Mouse (Mus musculus) myocyte (in vitro differentiated cells): Measurements from ENCODE around the gene Mcpt2. TPM values are rescaled to one million over a fixed set of nuclear protein-coding genes. Genes with fewer than 3 reads are reported as not detected.

ENCODE experiments used
- H3K27me3 ChIP-seq: one replicate; pipeline ENCODE4 v1.6.1; 2011; ENCODE audit not compliant: control insufficient read depth, insufficient read depth, insufficient read length
- H3K36me3 ChIP-seq: one replicate; pipeline ENCODE4 v1.6.1; 2011; ENCODE audit not compliant: control insufficient read depth, insufficient read depth
- H3K4me2 ChIP-seq: one replicate; pipeline ENCODE4 v1.6.1; 2011; ENCODE audit warnings: low read depth, control low read depth
- H3K4me3 ChIP-seq: one replicate; pipeline ENCODE4 v1.5.1; 2011; ENCODE audit warnings: mild to moderate bottlenecking, control low read depth, moderate library complexity
- H3K79me2 ChIP-seq: one replicate; pipeline ENCODE4 v1.6.1; 2011; ENCODE audit not compliant: control insufficient read depth, insufficient read depth
- H3ac ChIP-seq: one replicate; pipeline ENCODE4 v1.6.1; 2011; ENCODE audit not compliant: control insufficient read depth, insufficient read length
- CEBPB ChIP-seq: IDR thresholded peaks from 2 replicates; pipeline ENCODE4 v1.6.1; 2011; ENCODE audit warnings: mild to moderate bottlenecking, moderate library complexity; ENCODE audit not compliant: poor library complexity, insufficient read depth, severe bottlenecking
- E2F4 ChIP-seq: IDR thresholded peaks from one replicate; pipeline ENCODE4 v1.6.1; 2011; ENCODE audit warnings: mild to moderate bottlenecking, control low read depth, moderate library complexity; ENCODE audit not compliant: insufficient read depth
- MAX ChIP-seq: IDR thresholded peaks from one replicate; pipeline ENCODE4 v1.6.1; 2011; ENCODE audit warnings: low read depth, mild to moderate bottlenecking, control low read depth
- MYOD1 ChIP-seq, 3 experiments: IDR thresholded peaks; one replicate each; pipeline ENCODE4 v1.6.1; 2011; ENCODE audit warnings: control low read depth in 2 of 3, low read depth in 2 of 3, mild to moderate bottlenecking in 2 of 3, moderate library complexity in 1 of 3; ENCODE audit not compliant: insufficient read length in 2 of 3, control insufficient read depth in 1 of 3
- MYOG ChIP-seq, 3 experiments: IDR thresholded peaks; one replicate each; pipeline ENCODE4 v1.6.1; 2011; ENCODE audit warnings: control low read depth in 2 of 3, low read depth in 2 of 3, mild to moderate bottlenecking in 2 of 3; ENCODE audit not compliant: insufficient read length in 2 of 3, control insufficient read depth in 1 of 3, insufficient read depth in 1 of 3
- POLR2A ChIP-seq: IDR thresholded peaks from one replicate; pipeline ENCODE4 v1.6.1; 2011; ENCODE audit warnings: low read depth, mild to moderate bottlenecking, control low read depth, moderate library complexity; ENCODE audit not compliant: insufficient read length
- POLR2AphosphoS2 ChIP-seq: IDR thresholded peaks from one replicate; pipeline ENCODE4 v1.6.1; 2011; ENCODE audit warnings: low read depth, control low read depth; ENCODE audit not compliant: insufficient read length
- REST ChIP-seq: IDR thresholded peaks from one replicate; pipeline ENCODE4 v1.6.1; 2011; ENCODE audit warnings: mild to moderate bottlenecking, control low read depth, moderate library complexity; ENCODE audit not compliant: insufficient read depth, insufficient read length
- SRF ChIP-seq: IDR thresholded peaks from one replicate; pipeline ENCODE4 v1.6.1; 2011; ENCODE audit warnings: low read depth; ENCODE audit not compliant: control insufficient read depth, insufficient read length
- TCF12 ChIP-seq: IDR thresholded peaks from one replicate; pipeline ENCODE4 v1.6.1; 2011; ENCODE audit warnings: mild to moderate bottlenecking, control low read depth; ENCODE audit not compliant: poor library complexity, insufficient read depth, severe bottlenecking
- TCF3 ChIP-seq: IDR thresholded peaks from one replicate; pipeline ENCODE4 v1.6.1; 2011; ENCODE audit warnings: low read depth, control low read depth; ENCODE audit not compliant: insufficient read length
- USF1 ChIP-seq: IDR thresholded peaks from one replicate; pipeline ENCODE4 v1.6.1; 2011; ENCODE audit warnings: low read depth, mild to moderate bottlenecking, control low read depth, moderate library complexity
- polyA plus RNA-seq: library from polyadenylated mRNA; unstranded; fragments of >200 nt; fragmentation: generic; extraction: Trizol; gene quantifications from one replicate; pipeline ENCODE4 v1.2.1, GENCODE M21; 2012; ENCODE audit warnings: missing spikeins

The Mcpt2 gene
- polyA plus RNA-seq, 1 experiment: not detected

DNA sequence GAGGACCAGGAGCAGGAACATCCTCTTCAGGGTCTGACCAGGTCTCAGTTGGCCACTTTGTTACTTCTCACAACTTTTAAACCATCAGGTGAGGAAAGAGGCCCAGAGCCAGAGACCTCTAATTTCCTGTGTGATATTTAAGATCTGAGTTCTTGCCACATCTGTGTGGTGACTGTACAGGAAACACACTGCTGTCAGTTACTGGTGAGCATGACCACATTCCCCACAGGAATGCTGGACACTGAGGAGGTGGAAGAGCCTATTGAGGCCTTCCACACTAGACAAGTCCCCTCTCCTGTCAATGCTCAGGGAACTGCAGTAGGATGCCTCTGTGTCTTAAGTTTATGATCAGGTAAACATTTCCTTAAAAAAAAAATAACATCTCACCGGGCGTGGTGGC is 43.3 kb downstream of the Mcpt2 start, which contains the start of gene Mcpt8:
Gene Mcpt8, minus strand, starts transcription at position 107 of the 400 bp plus-strand sequence.
- H3K27me3 ChIP-seq: no peaks in the 10 kb centered on the region
- no peak for TF ChIP-seq POLR2A
- 0 out of 2 replicates have a peak, but pooled peaks have one; percentile 45 for TF ChIP-seq CEBPB
- no peak within 1 kb of the TSS for H3K4me2 ChIP-seq
- no peaks in the 10 kb centered on the region for H3K36me3 ChIP-seq
- no peak within 1 kb of the TSS for H3K4me3 ChIP-seq
- H3K79me2 ChIP-seq: no peaks in the 10 kb centered on the region
- H3ac ChIP-seq: no peak within 1 kb of the TSS

GRCm38 (mm10) chr14:56086711-56087110 is 44.9 kb downstream of the Mcpt2 start:
- TF ChIP-seq POLR2A: no peak
- TF ChIP-seq POLR2AphosphoS2: no peak
- no peak for TF ChIP-seq REST
- no peak for TF ChIP-seq CEBPB
- no peak for TF ChIP-seq TCF12
- TF ChIP-seq MYOD1 (IDR thresholded peaks at IDR 0.05; ENCODE audit: control insufficient read depth in 1 of 3, insufficient read length in 2 of 3, low read depth in 2 of 3): no peak
- no peak for TF ChIP-seq USF1
- no peak for TF ChIP-seq TCF3
- no peak for TF ChIP-seq SRF
- no peak for TF ChIP-seq E2F4
- TF ChIP-seq MYOG (IDR thresholded peaks at IDR 0.05; ENCODE audit: control insufficient read depth in 1 of 3, insufficient read depth in 1 of 3, insufficient read length in 2 of 3, low read depth in 2 of 3): no peak
- TF ChIP-seq MAX: no peak
- no peaks in the 10 kb centered on the region for H3K79me2 ChIP-seq
- no peaks in the 10 kb centered on the region for H3K27me3 ChIP-seq
- H3K4me3 ChIP-seq: no peak overlapping the region
- no peak overlapping the region for H3K4me2 ChIP-seq
- H3K36me3 ChIP-seq: no peaks in the 10 kb centered on the region
- no peak overlapping the region for H3ac ChIP-seq

DNA sequence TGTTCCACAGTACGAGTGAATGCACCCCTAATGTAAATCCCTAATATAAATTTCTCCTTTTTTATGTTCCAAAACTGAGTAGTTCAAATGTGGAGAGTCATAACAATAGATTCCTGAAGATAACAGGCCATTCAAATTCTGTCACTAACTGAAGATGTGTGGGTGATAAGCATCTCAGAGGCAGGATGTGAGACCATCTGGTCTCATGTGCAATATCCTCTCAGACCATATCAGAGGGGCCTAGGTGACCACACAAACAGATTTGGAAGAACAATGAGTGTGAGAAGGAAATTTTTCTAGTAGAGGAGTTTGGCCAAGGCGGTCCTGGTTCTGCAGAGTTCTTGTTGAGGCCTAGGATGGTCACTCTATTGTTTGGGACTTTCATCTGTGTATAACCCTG is 51.5 kb downstream of the Mcpt2 start:
- Histone ChIP-seq H3K36me3 (no peaks in the 10 kb centered on the region), H3K27me3 (no peaks in the 10 kb centered on the region), H3K4me3 (no peak overlapping the region), H3K79me2 (no peaks in the 10 kb centered on the region), H3ac (no peak overlapping the region), H3K4me2 (no peak overlapping the region)
- no peak for TF ChIP-seq CEBPB
- TF ChIP-seq REST: no peak
- TF ChIP-seq MAX: no peak
- no peak for TF ChIP-seq MYOD1 (IDR thresholded peaks at IDR 0.05; ENCODE audit: control insufficient read depth in 1 of 3, insufficient read length in 2 of 3, low read depth in 2 of 3)
- no peak for TF ChIP-seq SRF
- TF ChIP-seq MYOG (IDR thresholded peaks at IDR 0.05; ENCODE audit: control insufficient read depth in 1 of 3, insufficient read depth in 1 of 3, insufficient read length in 2 of 3, low read depth in 2 of 3): no peak
- TF ChIP-seq POLR2AphosphoS2: no peak
- TF ChIP-seq POLR2A: no peak
- no peak for TF ChIP-seq USF1
- TF ChIP-seq E2F4: no peak
- TF ChIP-seq TCF3: no peak
- TF ChIP-seq TCF12: no peak

Other genes with a start within 250 kb of the Mcpt2 start
- gene Nfatc4, start 218.9 kb upstream of the Mcpt2 start, polyA plus RNA-seq: 2.8 TPM
- 0.12 TPM for gene Nynrin, start 188.0 kb upstream of the Mcpt2 start, polyA plus RNA-seq
- gene Cbln3, start 157.6 kb upstream of the Mcpt2 start, polyA plus RNA-seq: 0.28 TPM
- 10.0 TPM for gene Khnyn, start 157.1 kb upstream of the Mcpt2 start, polyA plus RNA-seq
- 2.4 TPM for gene Sdr39u1, start 141.7 kb upstream of the Mcpt2 start, polyA plus RNA-seq
- gene Cma1, start 97.4 kb upstream of the Mcpt2 start, polyA plus RNA-seq: 3.0 TPM
- 0.05 TPM for gene Cma2, start 91.1 kb upstream of the Mcpt2 start, polyA plus RNA-seq
- 0.44 TPM for gene Mcpt1, start 24.1 kb upstream of the Mcpt2 start, polyA plus RNA-seq
- gene Mcpt9, start 11.5 kb upstream of the Mcpt2 start, polyA plus RNA-seq: not detected
- gene Mcpt4, start 20.3 kb downstream of the Mcpt2 start, polyA plus RNA-seq: 0.14 TPM
- gene Mcpt8, start 43.2 kb downstream of the Mcpt2 start, polyA plus RNA-seq: 10.7 TPM
- 0.54 TPM for gene Ctsg, start 60.5 kb downstream of the Mcpt2 start, polyA plus RNA-seq
- gene Gzme, start 78.6 kb downstream of the Mcpt2 start, polyA plus RNA-seq: 0.55 TPM
- 0.05 TPM for gene Gzmd, start 90.6 kb downstream of the Mcpt2 start, polyA plus RNA-seq
- gene Gzmg, start 117.5 kb downstream of the Mcpt2 start, polyA plus RNA-seq: not detected
- 0.07 TPM for gene Gzmn, start 132.6 kb downstream of the Mcpt2 start, polyA plus RNA-seq
- not detected for gene Gzmf, start 169.4 kb downstream of the Mcpt2 start, polyA plus RNA-seq
- not detected for gene Gzmc, start 192.6 kb downstream of the Mcpt2 start, polyA plus RNA-seq
- gene Gzmb, start 220.2 kb downstream of the Mcpt2 start, polyA plus RNA-seq: not detected